Mouse (Mus musculus): ENCODE measurements around the gene Mast4. TPM values are rescaled to one million over a fixed set of nuclear protein-coding genes. Genes with fewer than 3 reads are reported as not detected.

The Mast4 gene
- polyA plus RNA-seq, 1 experiment = 10.8 TPM

GRCm38 (mm10) chr13:103225217-103225894 is 108.9 kb downstream of the Mast4 start:
- Histone ChIP-seq H3K36me3 (ENCODE audit: control insufficient read depth, insufficient read depth) (no peaks in the 10 kb centered on the region), H3K4me3 (ENCODE audit: insufficient read depth, poor library complexity, severe bottlenecking) (no peak overlapping the region), H3K79me3 (ENCODE audit: low read depth) (peaks cover under 1% of the 10 kb centered on the region), H3ac (ENCODE audit: control insufficient read depth, insufficient read length, low read depth) (no peak overlapping the region), H3K79me2 (ENCODE audit: control insufficient read depth, insufficient read depth) (no peaks in the 10 kb centered on the region), H3K27me3 (ENCODE audit: control insufficient read depth, insufficient read depth, insufficient read length) (no peaks in the 10 kb centered on the region)
- TF ChIP-seq MYOD1 (IDR thresholded peaks at IDR 0.05; ENCODE audit: control insufficient read depth, insufficient read length, low read depth) (no peak), FOSL1 (IDR thresholded peaks at IDR 0.05; ENCODE audit: insufficient read depth, low read length, poor library complexity, severe bottlenecking) (no peak), CEBPB (IDR thresholded peaks at IDR 0.05; ENCODE audit: low read depth) (no peak), MAX (IDR thresholded peaks at IDR 0.05) (no peak), MYOG (IDR thresholded peaks at IDR 0.05; ENCODE audit: control insufficient read depth, extremely low read depth, insufficient read length) (no peak), USF1 (IDR thresholded peaks at IDR 0.05; ENCODE audit: low read depth) (no peak), CTCF (IDR thresholded peaks at IDR 0.05; ENCODE audit: control insufficient read depth, insufficient read depth, insufficient read length) (no peak)

- TF ChIP-seq MYOG (IDR thresholded peaks at IDR 0.05; ENCODE audit: control insufficient read depth, extremely low read depth, insufficient read length) = no peak
- no peak for TF ChIP-seq USF1 (IDR thresholded peaks at IDR 0.05; ENCODE audit: low read depth)
- no peak for TF ChIP-seq CTCF (IDR thresholded peaks at IDR 0.05; ENCODE audit: control insufficient read depth, insufficient read depth, insufficient read length)
- TF ChIP-seq FOSL1 (IDR thresholded peaks at IDR 0.05; ENCODE audit: insufficient read depth, low read length, poor library complexity, severe bottlenecking) = no peak
- no peak for TF ChIP-seq MAX (IDR thresholded peaks at IDR 0.05)
- no peak for TF ChIP-seq CEBPB (IDR thresholded peaks at IDR 0.05; ENCODE audit: low read depth)
- TF ChIP-seq MYOD1 (IDR thresholded peaks at IDR 0.05; ENCODE audit: control insufficient read depth, insufficient read length, low read depth) = no peak
- Histone ChIP-seq H3K4me3 (ENCODE audit: insufficient read depth, poor library complexity, severe bottlenecking) (no peak overlapping the region), H3ac (ENCODE audit: control insufficient read depth, insufficient read length, low read depth) (no peak overlapping the region), H3K27me3 (ENCODE audit: control insufficient read depth, insufficient read depth, insufficient read length) (no peaks in the 10 kb centered on the region), H3K79me3 (ENCODE audit: low read depth) (no peaks in the 10 kb centered on the region), H3K79me2 (ENCODE audit: control insufficient read depth, insufficient read depth) (no peaks in the 10 kb centered on the region), H3K36me3 (ENCODE audit: control insufficient read depth, insufficient read depth) (no peaks in the 10 kb centered on the region)
Measured at GRCm38 (mm10) chr13:103220479-103221064, 113.7 kb downstream of the Mast4 start.

DNA sequence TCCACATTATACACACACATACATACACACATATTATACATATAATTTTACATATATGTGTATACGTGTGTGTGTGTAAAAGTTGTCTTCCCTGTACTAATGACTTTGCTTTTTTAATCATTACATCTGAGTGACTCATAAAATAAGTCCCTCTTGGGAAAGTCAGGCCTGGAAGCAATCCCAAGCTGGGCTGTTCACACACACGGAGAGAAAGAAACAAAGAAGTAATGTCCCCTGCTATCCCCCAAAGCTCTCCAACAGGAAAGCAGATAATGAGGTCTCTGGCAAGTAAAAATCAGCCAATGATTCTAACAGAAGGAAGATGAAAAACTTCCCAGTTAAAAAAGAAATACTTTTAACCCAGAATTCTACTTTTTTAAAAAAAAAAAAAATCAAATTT is 114.3 kb downstream of the Mast4 start:
- H3K79me2 ChIP-seq (ENCODE audit: control insufficient read depth, insufficient read depth) = no peaks in the 10 kb centered on the region
- no peaks in the 10 kb centered on the region for H3K36me3 ChIP-seq (ENCODE audit: control insufficient read depth, insufficient read depth)
- H3K79me3 ChIP-seq (ENCODE audit: low read depth) = no peaks in the 10 kb centered on the region
- H3ac ChIP-seq (ENCODE audit: control insufficient read depth, insufficient read length, low read depth) = no peak overlapping the region
- no peak for TF ChIP-seq MYOG (IDR thresholded peaks at IDR 0.05; ENCODE audit: control insufficient read depth, extremely low read depth, insufficient read length)
- TF ChIP-seq USF1 (IDR thresholded peaks at IDR 0.05; ENCODE audit: low read depth) = no peak
- no peak for TF ChIP-seq CEBPB (IDR thresholded peaks at IDR 0.05; ENCODE audit: low read depth)
- no peak for TF ChIP-seq FOSL1 (IDR thresholded peaks at IDR 0.05; ENCODE audit: insufficient read depth, low read length, poor library complexity, severe bottlenecking)
- TF ChIP-seq MAX (IDR thresholded peaks at IDR 0.05) = no peak
- no peak for TF ChIP-seq MYOD1 (IDR thresholded peaks at IDR 0.05; ENCODE audit: control insufficient read depth, insufficient read length, low read depth)
- no peaks in the 10 kb centered on the region for H3K27me3 ChIP-seq (ENCODE audit: control insufficient read depth, insufficient read depth, insufficient read length)
- no peak overlapping the region for H3K4me3 ChIP-seq (ENCODE audit: insufficient read depth, poor library complexity, severe bottlenecking)

DNA sequence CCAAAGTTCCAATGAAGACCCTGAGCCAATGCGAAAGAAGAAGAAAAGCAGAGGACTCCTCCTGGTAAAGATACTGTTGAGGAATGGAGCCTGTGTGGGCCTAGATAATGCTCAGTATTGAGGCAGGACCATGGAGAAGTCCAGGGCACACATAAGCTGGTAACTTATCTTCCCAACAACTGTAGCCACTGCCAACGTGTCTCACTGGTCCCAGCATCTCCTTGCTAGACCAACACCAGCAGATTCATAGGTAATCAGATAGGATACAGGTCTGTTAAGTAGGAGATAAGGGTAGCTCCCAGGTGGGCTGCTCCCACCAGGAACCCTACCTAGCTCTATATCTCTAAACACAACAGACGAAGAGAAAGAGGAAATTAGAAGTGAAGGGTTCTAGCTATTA is 116.8 kb downstream of the Mast4 start:
- TF ChIP-seq MAX (IDR thresholded peaks at IDR 0.05) (no peak), MYOD1 (IDR thresholded peaks at IDR 0.05; ENCODE audit: control insufficient read depth, insufficient read length, low read depth) (no peak), FOSL1 (IDR thresholded peaks at IDR 0.05; ENCODE audit: insufficient read depth, low read length, poor library complexity, severe bottlenecking) (no peak), CEBPB (IDR thresholded peaks at IDR 0.05; ENCODE audit: low read depth) (no peak), CTCF (IDR thresholded peaks at IDR 0.05; ENCODE audit: control insufficient read depth, insufficient read depth, insufficient read length) (no peak), MYOG (IDR thresholded peaks at IDR 0.05; ENCODE audit: control insufficient read depth, extremely low read depth, insufficient read length) (no peak), USF1 (IDR thresholded peaks at IDR 0.05; ENCODE audit: low read depth) (no peak)
- H3K4me3 ChIP-seq (ENCODE audit: insufficient read depth, poor library complexity, severe bottlenecking) = no peak overlapping the region
- no peaks in the 10 kb centered on the region for H3K79me2 ChIP-seq (ENCODE audit: control insufficient read depth, insufficient read depth)
- H3K79me3 ChIP-seq (ENCODE audit: low read depth) = no peaks in the 10 kb centered on the region
- no peaks in the 10 kb centered on the region for H3K36me3 ChIP-seq (ENCODE audit: control insufficient read depth, insufficient read depth)
- no peak overlapping the region for H3ac ChIP-seq (ENCODE audit: control insufficient read depth, insufficient read length, low read depth)
- no peaks in the 10 kb centered on the region for H3K27me3 ChIP-seq (ENCODE audit: control insufficient read depth, insufficient read depth, insufficient read length)

DNA sequence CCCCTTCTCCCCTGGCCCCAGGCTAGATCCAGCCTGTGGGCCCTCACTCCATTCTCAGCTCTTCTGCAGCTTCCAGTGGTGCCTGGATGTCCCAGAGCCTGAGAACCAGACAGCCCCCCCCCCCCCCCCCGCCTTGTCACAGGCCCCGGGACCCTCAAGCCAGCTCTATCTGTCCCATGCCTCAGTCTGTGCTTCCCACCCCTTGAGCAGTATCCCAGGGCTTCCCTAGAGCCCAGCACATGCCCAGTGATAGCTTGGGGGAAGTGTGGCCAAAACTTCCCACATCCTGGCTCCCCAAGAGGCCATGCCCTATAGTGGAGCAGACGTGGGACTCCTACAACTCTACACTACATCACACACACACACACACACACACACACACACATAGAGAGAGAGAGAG is 119.8 kb downstream of the Mast4 start:
- H3K36me3 ChIP-seq (ENCODE audit: control insufficient read depth, insufficient read depth) = no peaks in the 10 kb centered on the region
- H3K79me2 ChIP-seq (ENCODE audit: control insufficient read depth, insufficient read depth) = no peaks in the 10 kb centered on the region
- TF ChIP-seq CTCF (IDR thresholded peaks at IDR 0.05; ENCODE audit: control insufficient read depth, insufficient read depth, insufficient read length) (no peak), FOSL1 (IDR thresholded peaks at IDR 0.05; ENCODE audit: insufficient read depth, low read length, poor library complexity, severe bottlenecking) (no peak), CEBPB (IDR thresholded peaks at IDR 0.05; ENCODE audit: low read depth) (no peak), MAX (IDR thresholded peaks at IDR 0.05) (no peak), USF1 (IDR thresholded peaks at IDR 0.05; ENCODE audit: low read depth) (no peak), MYOD1 (IDR thresholded peaks at IDR 0.05; ENCODE audit: control insufficient read depth, insufficient read length, low read depth) (no peak)
- H3ac ChIP-seq (ENCODE audit: control insufficient read depth, insufficient read length, low read depth) = no peak overlapping the region
- no peaks in the 10 kb centered on the region for H3K27me3 ChIP-seq (ENCODE audit: control insufficient read depth, insufficient read depth, insufficient read length)
- H3K79me3 ChIP-seq (ENCODE audit: low read depth) = no peaks in the 10 kb centered on the region
- H3K4me3 ChIP-seq (ENCODE audit: insufficient read depth, poor library complexity, severe bottlenecking) = no peak overlapping the region

Measured in C2C12 (cell line).